Mouse (Mus musculus) thymus, postnatal 25 days (tissue): ENCODE data around the gene Bbip1.
"Not testable (repeated sequence)": the region's sequence is repeated elsewhere in the genome, so short reads cannot be mapped to it uniquely, and the experiment has no call there.

Experiments
- DNase-seq: peaks from one replicate; pipeline ENCODE4 v3.0.0; 2022

Gene Bbip1

DNA sequence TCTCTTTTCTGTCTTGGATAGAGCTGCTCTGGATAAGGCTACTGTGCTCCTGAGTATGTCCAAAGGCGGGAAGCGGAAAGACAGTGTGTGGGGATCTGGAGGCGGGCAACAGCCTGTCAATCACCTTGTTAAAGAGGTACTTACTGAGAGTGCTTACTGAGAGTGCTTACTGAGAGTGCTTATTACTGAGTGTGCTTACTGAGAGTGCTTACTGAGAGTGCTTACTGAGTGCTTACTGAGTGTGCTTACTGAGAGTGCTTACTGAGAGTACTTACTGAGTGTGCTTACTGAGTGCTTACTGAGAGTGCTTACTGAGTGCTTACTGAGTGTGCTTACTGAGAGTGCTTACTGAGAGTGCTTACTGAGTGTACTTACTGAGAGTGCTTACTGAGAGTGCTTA, 22.4 kb downstream of the Bbip1 start:
- not testable (repeated sequence) for DNase-seq

DNA sequence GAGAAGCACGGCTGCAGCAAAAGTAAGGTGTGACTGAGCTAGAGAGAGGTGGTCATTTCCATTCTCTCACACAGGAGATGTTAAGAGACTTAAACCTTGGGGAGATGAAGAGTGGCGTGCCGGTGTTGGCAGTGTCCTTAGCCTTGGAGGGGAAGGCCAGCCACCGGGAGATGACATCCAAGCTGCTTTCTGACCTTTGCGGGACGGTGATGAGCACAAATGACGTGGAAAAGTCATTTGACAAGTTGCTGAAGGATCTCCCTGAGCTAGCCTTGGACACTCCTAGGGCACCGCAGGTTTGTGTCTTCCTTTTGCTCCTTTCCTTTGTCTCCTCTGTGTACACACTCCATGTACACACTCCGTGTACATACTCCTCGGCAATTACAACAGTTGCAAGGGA, 24.9 kb downstream of the Bbip1 start:
- DNase-seq, result no peak

GRCm38 (mm10) chr19:53914950-53915349, 29.5 kb downstream of the Bbip1 start:
- no peak for DNase-seq

- not testable (repeated sequence) for DNase-seq
Measured at GRCm38 (mm10) chr19:53906703-53907070, 37.7 kb downstream of the Bbip1 start.

DNA sequence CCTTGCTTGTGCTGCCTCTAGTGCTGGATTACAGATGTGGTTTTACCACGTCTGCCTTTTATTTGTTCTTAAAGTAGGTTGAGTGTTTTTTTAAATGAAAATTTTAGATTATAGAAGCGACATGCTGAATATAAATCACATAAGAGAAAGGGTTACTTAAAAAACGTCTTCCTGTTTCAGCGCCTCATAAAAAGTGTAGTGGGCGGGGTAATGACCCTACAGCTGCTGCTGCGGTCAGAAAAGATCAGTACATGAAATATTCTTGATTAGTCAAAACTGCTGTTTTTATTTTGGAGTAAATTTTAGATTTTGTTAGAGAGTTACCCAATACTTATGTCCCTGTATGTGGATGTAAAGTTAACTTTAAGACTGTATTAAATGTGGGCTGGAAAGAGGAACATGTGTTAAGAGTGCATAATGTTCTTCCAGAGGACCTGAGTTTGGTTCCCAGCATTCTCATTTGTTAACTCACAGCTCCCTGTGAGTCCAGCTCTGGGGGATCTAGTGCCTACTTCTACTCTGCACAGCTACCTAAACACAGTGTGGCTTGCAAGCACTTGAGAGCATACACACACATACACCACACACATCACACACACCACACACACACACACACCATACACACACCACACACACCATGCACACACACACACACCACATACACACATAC, 38.3 kb downstream of the Bbip1 start:
- peak; percentile 24 for DNase-seq

DNA sequence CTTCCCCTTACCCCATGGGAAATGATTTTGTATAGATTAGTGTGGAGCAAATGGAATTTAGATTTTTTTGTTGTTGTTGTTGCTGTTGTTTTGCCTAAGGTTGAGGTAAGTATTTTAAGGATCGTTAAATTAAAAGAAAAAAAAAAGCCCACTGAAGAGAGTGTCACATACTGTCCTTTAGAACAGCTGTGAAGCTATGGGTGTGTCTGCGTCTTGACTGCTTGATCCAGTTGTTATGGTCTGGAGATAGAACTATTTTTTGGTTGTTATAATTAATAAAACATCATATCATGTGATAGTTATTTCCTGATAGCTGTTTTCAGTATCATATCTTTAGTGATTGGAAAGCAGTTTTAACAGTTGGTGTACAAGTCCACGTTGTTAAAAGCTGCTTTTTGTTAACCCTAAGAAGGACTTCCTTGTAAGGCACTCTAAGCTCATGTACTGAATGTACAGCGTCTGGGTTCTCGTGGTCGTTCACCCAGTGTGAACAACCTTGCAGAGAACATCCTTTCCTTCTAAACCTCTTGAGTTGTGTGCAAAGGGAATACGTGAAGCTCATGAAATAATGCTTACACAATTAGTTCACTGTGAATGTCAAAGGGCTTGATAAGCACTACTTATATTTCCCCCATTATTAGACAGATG, 39.5 kb downstream of the Bbip1 start:
- no peak for DNase-seq

DNA sequence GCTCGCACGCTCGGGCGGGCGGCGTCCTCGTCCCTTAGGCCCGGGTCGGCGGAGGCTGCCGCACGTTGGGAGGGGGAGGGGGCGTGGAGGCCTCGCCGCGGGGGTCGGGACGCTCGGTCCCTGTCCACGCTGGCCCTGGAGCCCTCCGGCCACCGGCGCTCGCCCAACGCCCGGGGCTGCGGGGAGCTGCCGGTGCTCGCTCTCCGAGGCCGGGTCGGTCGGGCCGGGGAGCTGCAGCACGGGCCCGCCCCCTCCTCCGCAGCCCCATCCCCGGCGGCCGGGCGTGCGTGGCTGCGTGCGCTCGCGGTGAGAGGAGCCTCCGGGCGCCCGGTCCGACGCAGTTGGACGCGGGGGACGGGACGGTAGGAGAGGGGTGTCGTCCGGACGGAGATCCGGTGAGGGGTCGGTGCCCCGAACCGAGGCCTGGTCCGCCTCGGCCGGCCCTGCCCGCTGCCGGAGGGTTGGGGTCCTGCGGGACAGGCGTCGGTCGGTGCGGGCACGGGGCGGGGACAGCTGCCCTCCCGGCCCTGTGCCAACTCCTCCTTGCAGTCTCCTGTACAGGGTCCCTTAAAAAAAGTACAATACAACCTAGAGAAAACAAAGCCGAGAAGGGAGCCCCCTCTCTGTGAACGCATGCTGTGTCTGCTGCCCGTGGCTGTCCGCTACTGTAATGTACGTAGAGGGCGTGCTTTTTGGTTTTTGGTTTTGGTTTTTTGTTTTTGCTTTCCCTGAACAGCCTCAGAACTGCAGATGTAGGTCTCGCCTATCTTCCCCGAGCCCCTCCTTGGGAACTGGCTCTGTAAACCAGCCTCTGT, 40.7 kb downstream of the Bbip1 start:
- DNase-seq, result peak; percentile 76

DNA sequence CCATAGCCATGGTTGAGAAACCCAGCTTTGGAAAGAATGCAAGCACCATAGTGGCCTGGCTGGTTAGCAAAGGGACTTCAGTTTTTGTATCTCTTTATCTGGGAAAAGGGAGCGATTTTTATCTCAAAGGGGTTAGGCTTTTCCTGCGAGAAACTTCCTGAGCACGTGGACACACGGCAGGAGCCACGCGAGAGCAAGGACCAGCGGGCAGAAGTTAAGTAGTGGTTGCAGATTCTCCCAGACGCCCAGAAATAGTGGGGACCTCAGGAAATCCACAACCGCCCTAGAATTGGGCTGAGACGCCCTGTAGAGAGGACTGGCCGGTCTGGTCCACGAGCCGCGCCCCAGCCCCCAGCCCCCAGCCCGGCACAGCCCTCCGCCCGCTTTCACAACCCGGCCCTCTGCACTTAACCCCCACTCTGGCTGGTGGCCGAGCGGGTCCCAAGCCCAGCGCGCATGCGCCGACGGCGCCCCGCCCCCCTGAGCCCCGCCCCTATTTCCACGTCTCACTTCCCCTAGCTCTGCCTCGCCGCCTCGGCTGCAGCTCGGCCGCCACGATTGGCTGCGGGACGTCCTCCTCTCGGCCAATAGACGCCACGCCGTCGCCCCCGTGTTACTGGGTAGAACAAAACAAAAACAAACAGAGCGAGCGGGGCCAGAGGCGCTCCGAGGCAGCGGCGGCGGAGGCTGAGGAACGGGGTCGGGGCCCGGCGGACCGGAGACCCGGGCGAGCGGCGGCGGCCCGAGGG, 41.5 kb downstream of the Bbip1 start:
- peak; percentile 94 for DNase-seq

DNA sequence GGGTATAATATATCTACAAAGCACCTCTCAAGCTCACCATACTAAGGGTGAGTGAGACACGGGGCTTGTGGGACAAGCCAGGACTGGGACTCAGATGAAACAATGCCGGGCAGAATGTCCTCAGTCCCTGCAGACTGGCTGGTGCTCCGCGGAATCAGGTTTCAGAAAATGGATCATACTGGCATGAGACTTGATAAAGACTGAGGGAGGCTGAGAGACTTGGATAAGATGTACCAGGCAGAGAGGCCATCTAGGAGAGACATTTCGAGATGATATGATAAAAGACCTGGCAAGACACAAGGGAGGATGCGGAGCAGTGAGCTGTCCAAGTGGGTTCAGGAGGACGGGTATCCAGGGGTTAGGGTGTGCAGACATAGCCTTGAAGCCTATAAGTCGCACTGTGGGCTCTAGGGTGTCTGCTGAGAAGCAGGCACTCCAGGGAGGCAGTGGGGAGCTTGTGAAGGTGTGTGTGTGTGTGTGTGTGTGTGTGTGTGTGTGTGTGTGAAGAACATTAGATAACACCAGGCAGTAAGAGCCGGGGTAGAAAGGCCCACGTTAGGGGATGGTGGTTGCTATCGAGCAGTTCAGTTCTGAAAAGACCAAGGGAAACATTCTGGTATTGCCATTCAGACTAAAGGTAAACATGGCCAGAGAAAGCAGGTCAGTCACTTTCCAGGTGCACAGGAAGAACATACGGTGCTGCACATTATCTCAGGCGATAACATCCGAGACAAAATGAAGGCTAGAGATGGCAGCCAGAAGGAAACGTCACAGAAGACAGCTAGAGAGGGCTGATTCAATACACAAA, 42.3 kb downstream of the Bbip1 start:
- peak; percentile 61 for DNase-seq

DNA sequence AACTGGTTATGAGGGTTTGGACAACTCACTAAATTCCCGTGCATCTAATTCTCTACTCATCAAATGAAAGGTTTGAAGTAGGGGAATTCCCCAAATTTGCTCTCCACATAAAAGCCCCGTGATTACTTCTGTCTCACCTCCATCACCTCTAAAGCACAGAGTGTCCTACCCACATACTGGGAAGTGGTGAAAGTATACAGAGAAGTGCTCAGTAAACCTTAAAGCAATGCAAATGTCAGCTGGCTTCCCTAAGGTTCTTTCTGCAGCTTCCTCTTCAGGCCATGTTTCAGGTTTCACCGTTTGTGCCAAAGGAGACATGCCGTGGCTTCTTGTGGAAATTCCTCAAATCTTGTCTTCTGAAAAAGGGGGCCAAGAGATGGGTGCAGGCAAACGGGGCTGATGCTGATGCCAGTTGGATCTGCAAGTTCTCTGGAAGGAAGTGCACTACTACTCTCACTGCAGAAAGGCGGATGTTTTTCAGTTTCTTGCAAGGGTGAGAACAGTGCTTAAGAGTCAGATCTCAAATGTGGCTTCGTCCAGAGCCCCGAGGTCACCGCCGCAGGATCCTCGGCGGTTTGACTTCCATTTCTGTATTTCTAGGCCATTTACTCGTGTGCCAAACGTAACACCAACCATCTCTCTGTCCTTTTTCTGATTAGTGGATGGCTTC, 44.4 kb downstream of the Bbip1 start:
- peak; percentile 50 for DNase-seq

- DNase-seq, result peak; percentile 22
Measured at GRCm38 (mm10) chr19:53898970-53899900, 45.2 kb downstream of the Bbip1 start.

DNA sequence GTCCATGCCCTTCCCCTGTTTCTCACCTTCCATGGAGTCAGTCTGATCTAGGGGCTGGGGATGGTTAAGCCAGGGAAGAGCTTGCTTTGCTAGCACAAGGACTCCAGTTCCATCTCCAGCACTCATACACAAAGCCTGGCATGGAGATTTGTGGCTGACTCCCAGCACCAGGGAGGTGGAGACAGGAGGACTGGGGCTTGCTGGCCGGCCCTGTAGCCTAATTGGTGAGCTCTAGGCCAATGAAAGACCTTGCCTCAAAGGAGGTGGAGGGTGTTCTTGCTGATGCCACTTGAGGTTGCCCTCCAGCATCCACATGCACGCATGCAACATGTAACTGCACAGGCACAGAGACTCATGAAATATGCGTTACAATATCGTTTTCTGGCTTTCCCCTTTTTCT, 45.9 kb downstream of the Bbip1 start:
- DNase-seq, result no peak

GRCm38 (mm10) chr19:53898046-53898445, 46.4 kb downstream of the Bbip1 start:
- no peak for DNase-seq

DNA sequence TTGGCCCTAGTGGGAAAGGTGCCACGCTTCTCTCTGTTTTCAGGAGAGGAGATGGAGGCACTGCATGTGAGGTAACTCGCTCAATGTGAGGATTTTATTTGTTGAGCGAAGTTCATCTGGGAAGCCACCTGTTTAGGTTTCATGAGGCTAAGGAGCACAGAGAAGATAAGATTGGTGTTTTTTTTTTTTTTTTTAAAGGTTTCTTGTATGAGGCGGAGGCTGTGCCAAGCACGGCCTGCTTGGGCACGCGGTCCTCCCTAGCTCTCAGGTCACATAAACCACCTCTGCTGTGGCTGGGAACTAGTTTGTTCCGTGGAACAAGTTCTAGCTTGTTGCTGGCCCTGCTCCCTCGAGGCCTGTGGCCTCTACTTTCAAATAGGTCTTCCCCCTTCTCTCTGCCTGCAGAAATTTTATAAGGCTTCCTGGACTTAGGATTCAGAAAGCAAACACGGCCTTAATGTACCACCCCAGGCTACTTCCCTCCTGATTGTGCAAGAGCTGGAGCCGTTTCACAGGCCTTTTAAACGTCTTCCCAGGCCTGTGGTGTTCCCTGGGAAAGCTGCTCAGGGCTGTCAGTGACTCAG, 49.8 kb downstream of the Bbip1 start:
- DNase-seq, result peak; percentile 35

- peak; percentile 80 for DNase-seq
Measured at GRCm38 (mm10) chr19:53893711-53894171, 50.7 kb downstream of the Bbip1 start.

- peak; percentile 44 for DNase-seq
Measured at GRCm38 (mm10) chr19:53892838-53893359, 51.5 kb downstream of the Bbip1 start.

GRCm38 (mm10) chr19:53892061-53892460, 52.4 kb downstream of the Bbip1 start, which contains the start of gene Pdcd4:
TSS of gene Pdcd4 (plus strand) at chr19:53892231.
- peak; percentile 36 for DNase-seq

GRCm38 (mm10) chr19:53891569-53891968, 52.9 kb downstream of the Bbip1 start:
- peak; percentile 34 for DNase-seq

DNA sequence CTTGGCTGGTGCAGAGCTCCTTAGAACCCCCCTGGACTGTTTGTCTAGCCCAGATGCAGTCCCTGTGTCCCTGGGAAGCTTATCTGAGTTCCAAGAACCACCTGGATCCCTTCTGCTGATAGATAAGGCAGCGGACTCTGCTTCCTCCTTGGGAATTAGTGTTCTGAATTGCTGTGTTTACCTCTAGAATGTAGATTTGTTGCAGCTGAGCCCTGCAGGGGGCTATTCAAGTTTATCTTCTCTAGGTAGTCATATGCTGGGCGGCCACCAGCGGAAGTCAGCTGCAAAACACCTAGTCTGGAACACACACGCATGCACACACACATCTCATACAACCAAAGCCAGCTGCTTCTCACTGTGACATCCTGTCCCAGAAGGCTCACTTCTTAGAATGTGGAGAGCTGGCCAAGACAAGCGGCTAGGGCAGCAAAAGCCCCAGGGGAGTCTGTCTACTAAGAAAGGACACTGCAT, 53.6 kb downstream of the Bbip1 start:
- DNase-seq, result peak; percentile 84
